Mouse (Mus musculus): ENCODE results near the gene Dock10.
"Not testable (repeated sequence)": the region's sequence is repeated elsewhere in the genome, so short reads cannot be mapped to it uniquely, and the experiment has no call there.

The Dock10 gene

GRCm38 (mm10) chr1:80757977-80758797 is at the start of gene Dock10:
TSS of gene Dock10 (minus strand) at chr1:80758527.
- peak; percentile 23 for DNase-seq (ENCODE audit: low read depth)

- DNase-seq (ENCODE audit: low read depth) = no peak
Observed at GRCm38 (mm10) chr1:80806835-80807398, 48.6 kb upstream of the Dock10 start.

DNA sequence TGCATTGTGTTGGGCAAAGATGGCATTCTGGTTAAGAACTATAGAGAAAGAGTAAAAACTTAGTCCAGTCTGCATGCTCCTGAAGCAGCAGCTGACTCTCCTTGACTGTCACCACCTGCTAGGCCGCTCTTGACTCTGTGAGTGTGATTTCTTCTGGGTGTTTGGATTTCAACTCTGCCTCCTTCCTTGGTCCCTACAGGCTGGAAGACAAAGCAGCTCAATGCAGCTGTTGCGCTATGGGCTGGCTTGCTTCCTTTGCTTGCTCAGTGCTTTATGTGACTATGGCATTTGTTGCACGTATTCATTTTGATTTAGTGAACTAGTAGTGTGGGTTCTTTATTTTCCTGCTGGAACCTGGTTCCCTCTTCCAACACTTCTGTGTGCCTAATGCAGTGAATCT is 43.7 kb upstream of the Dock10 start:
- DNase-seq (ENCODE audit: low read depth) = no peak

DNA sequence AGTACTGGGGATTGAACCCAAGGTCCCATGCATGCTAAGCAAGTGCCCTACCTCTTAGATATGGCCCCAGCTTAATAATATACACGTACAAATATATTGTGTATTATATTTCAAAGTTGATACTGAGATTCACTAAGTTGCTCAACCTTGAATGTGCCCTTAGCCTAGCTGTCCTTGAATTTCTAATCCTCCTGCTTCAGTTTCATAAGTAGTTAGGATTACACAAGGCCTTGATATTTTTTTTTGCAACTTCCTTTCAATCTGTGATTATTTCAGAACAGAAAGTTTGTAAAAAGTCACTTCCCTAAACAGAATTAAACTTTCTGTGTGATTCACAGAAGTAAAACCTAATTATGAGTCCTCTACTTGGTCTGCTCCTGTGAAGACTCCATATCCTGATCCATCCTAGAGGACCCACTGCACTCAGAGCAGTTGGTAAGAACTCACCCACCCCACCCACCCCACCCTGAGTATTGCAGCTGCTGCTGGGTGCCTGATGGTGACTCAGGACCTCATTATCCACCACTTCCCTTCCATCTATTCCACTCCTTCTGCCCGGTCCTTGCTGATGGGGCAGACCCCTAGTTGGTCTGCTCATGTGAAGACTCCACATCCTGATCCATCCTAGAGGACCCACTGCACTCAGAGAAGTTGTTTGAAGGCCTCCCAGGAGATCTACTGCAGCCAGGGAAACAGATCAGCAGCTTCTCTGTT is 26.9 kb upstream of the Dock10 start:
- no peak for DNase-seq (ENCODE audit: low read depth)

- no peak for DNase-seq (ENCODE audit: low read depth)
Observed at GRCm38 (mm10) chr1:80784155-80784554, 25.8 kb upstream of the Dock10 start.

- DNase-seq (ENCODE audit: low read depth) = no peak
Observed at GRCm38 (mm10) chr1:80765504-80765903, 7.2 kb upstream of the Dock10 start.

DNA sequence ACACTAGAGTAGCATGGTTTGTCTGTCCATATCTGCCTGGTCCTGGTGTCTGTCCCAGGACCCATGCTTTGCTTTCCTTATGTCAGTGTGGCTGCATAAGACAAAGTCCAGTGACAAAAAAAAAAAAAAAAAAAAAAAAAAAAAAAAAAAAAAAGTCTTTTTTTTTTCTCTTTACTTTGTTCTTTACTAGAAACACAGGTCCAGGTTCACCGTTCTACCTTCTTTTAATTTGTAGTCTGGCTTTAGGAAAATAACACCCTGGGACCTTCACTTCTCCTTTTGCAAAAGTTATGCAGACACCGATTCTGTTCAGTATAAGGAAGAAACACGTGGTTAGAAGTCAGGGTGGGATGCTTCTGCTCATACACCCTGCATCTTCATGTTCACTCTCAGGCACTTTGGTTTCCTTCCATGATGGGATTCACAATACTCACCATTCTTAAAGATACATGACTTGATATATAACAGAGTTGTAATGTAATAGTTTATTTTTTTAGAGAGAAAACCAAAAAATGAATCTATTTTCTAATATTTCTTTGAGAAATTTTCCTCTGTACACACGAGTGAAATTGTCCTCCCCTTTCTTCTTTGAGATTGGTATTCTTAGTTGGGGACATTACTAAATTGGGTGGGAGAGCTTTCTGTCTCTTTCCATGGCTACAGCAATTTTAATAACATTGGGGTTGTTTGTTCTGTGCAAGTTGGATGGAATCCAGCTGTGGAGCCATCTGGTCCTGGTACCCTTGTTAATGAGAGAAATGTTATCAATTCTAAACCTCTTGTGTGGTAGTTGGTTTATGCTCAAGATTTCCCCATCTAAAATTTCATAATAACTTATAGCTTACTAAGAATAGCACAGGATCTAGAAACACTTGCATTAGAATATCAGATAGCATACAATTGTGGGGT is 5.0 kb upstream of the Dock10 start:
- DNase-seq (ENCODE audit: low read depth) = no peak

GRCm38 (mm10) chr1:80758798-80759184 is 464 bp upstream of the Dock10 start:
- DNase-seq (ENCODE audit: low read depth) = no peak

GRCm38 (mm10) chr1:80757650-80757976 is 714 bp downstream of the Dock10 start:
- no peak for DNase-seq (ENCODE audit: low read depth)

- peak; percentile 32 for DNase-seq (ENCODE audit: low read depth)
Observed at GRCm38 (mm10) chr1:80756824-80757649, 1.3 kb downstream of the Dock10 start.

GRCm38 (mm10) chr1:80756060-80756439 is 2.3 kb downstream of the Dock10 start:
- DNase-seq (ENCODE audit: low read depth) = no peak

DNA sequence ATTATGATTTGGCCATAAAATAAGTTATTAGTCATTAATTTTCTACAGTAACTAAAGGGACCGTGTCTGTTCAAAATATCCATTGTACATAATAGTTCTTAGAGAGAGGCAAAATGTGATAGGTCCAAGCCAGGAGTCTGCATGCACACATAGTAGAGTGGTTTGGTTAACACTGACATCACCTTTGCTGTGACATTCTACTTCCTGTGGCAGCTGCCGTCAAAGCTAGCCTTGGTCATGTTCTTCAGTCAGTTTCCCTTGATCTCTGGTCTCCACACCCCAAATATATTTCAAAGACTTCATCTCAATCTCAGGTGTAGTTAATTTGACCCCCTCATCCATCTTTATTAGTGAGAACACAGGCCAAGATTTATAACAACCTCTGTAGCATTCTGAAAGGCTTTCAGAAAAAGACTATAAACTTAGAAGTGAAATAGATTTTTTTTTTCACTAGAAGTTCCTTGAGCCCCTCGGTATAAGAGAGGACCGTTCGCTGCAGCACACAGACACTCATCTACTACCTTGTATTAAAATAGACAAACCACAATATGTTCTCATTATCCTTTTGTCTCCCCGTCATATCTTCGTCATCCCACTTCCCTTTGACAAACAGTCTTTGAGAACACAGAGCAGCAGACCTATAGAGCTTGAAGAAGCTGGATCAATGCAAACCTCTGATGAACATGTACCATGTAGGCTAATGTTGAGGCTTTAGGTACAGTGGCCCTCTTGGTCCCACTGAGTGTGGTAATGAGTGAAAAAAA is 2.8 kb downstream of the Dock10 start:
- DNase-seq (ENCODE audit: low read depth) = no peak

GRCm38 (mm10) chr1:80749122-80749521 is 9.2 kb downstream of the Dock10 start:
- DNase-seq (ENCODE audit: low read depth) = not testable (repeated sequence)

- no peak for DNase-seq (ENCODE audit: low read depth)
Observed at GRCm38 (mm10) chr1:80746691-80747463, 11.4 kb downstream of the Dock10 start.

- no peak for DNase-seq (ENCODE audit: low read depth)
Observed at GRCm38 (mm10) chr1:80746195-80746594, 12.1 kb downstream of the Dock10 start.

DNA sequence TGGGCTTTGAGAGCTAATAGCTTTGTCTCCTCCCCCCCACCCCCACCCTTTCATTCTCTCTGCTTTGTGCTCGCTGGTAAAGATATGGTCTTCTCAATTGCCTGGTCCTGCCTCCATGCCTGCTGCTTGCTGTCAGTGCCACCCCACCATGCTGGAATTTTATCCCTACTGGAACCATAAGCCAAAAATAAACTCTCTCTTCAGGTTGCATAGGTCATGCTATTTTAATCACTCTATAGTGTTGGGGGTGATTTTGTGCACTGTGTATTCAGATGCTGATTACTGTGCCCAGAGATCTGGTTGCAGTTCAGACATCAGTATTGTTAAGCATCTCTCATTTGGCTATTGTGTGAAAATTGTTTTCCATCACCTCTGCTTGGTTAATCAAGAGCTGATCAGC is 18.9 kb downstream of the Dock10 start:
- DNase-seq (ENCODE audit: low read depth) = no peak

- DNase-seq (ENCODE audit: low read depth) = no peak
Observed at GRCm38 (mm10) chr1:80737812-80738391, 20.4 kb downstream of the Dock10 start.

GRCm38 (mm10) chr1:80730582-80730981 is 27.7 kb downstream of the Dock10 start:
- no peak for DNase-seq (ENCODE audit: low read depth)

DNA sequence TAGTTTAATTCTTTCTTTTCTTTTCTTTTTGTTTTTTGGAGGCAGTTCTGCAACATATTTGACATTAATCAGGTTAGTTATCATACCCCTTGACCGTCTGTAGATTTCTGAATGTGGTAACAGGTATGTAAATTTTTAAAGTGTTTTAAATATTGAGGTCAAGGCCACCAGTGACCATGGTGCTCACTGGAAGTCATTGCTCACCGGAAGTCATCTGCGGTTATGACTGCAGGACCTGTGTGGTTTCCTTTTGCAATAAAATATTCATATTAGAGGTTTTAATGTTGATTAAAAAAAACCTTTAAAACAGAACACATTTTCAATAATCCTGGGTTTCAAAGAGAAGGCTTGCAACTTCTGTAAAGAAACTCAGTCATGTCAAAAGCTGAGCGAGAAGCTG is 28.2 kb downstream of the Dock10 start:
- no peak for DNase-seq (ENCODE audit: low read depth)

Data from c-Kit-positive CD71-negative TER-119-negative erythroid progenitor cells, embryonic 14.5 days (primary cell).